21 mouse cellular contexts compared by ENCODE assay signal in the genomic region with DNA sequence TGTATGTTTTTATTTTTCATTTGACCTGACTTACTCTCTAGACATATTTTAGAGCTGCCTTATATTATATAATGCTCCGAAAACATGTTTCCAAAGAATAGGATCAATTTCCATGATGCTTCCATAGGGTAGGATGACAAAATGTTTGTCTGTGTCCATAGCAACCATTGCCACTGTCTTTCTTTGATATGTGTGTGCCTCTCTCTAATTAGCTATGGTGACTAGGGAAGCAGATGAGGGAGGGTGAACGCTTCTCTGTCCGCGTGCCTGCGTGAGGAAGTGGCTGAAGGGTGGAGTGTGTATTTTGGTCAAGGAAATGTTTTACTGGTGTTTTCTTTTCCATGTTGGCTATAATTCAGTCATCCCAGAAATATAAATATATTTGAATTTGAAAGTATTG.
DNase-seq lines count a peak whose midpoint lies in the region; ATAC-seq lines count a peak whose summit lies in the region.
"Had no signal": no experiment of that assay in that cellular context is flagged by ENCODE, and none has a peak within 500 bp of the region (broad histone marks: within the 10 kb centered on the region; RNA-seq: fewer than 3 reads in every experiment).

No protein-coding gene starts in this region.

- H3K9me3 ChIP-seq in forebrain, embryonic 12.5 days, result 0 out of 2 replicates have a peak, but pooled peaks cover 4% of the 10 kb centered on the region
- peaks cover 7% of the 10 kb centered on the region; the same call in 1 of the 2 replicates for H3K9me3 ChIP-seq in forebrain, embryonic 13.5 days (replicated peaks)
- H3K9me3 ChIP-seq in hindbrain, embryonic 11.5 days (ENCODE audit: control insufficient read depth, low read length), result no peaks in the 10 kb centered on the region
- no peaks in the 10 kb centered on the region for H3K9me3 ChIP-seq in hindbrain, embryonic 13.5 days
- no peaks in the 10 kb centered on the region; the same call in 1 of the 2 replicates for H3K9me3 ChIP-seq in midbrain, embryonic 14.5 days (ENCODE audit: control insufficient read depth, low read length)
- no peaks in the 10 kb centered on the region for H3K9me3 ChIP-seq in midbrain, embryonic 13.5 days
- H3K9me3 ChIP-seq: G1E had no signal

- H3K27ac ChIP-seq in forebrain, embryonic 12.5 days, result no peak overlapping the region
- no peak overlapping the region for H3K27ac ChIP-seq in forebrain, embryonic 13.5 days
- H3K27ac ChIP-seq in hindbrain, embryonic 11.5 days (ENCODE audit: low read depth, low read length), result no peak overlapping the region
- H3K27ac ChIP-seq in hindbrain, embryonic 13.5 days, result no peak overlapping the region
- H3K27ac ChIP-seq in midbrain, embryonic 14.5 days (replicated peaks; ENCODE audit: low read depth, low read length), result no peak overlapping the region
- H3K27ac ChIP-seq in midbrain, embryonic 13.5 days, result no peak overlapping the region
- H3K27ac ChIP-seq: heart, adult 2 months; heart, embryonic 13.5 days; hindbrain, embryonic 14.5 days had no signal

- H3K27me3 ChIP-seq in forebrain, embryonic 12.5 days, result no peaks in the 10 kb centered on the region
- H3K27me3 ChIP-seq in forebrain, embryonic 13.5 days, result no peaks in the 10 kb centered on the region
- H3K27me3 ChIP-seq in hindbrain, embryonic 11.5 days (ENCODE audit: control insufficient read depth, insufficient read depth, low read length), result no peaks in the 10 kb centered on the region
- no peaks in the 10 kb centered on the region for H3K27me3 ChIP-seq in hindbrain, embryonic 13.5 days
- no peaks in the 10 kb centered on the region for H3K27me3 ChIP-seq in midbrain, embryonic 14.5 days (ENCODE audit: control insufficient read depth, insufficient read depth, low read length)
- no peaks in the 10 kb centered on the region for H3K27me3 ChIP-seq in midbrain, embryonic 13.5 days
- H3K27me3 ChIP-seq: heart, embryonic 13.5 days had no signal

- no peaks in the 10 kb centered on the region for H3K36me3 ChIP-seq in forebrain, embryonic 12.5 days (replicated peaks)
- H3K36me3 ChIP-seq in forebrain, embryonic 13.5 days (ENCODE audit: poor library complexity, severe bottlenecking), result no peaks in the 10 kb centered on the region
- H3K36me3 ChIP-seq in hindbrain, embryonic 11.5 days (ENCODE audit: control insufficient read depth, insufficient read depth, low read length), result no peaks in the 10 kb centered on the region
- no peaks in the 10 kb centered on the region for H3K36me3 ChIP-seq in hindbrain, embryonic 13.5 days
- no peaks in the 10 kb centered on the region for H3K36me3 ChIP-seq in midbrain, embryonic 14.5 days (ENCODE audit: control insufficient read depth, insufficient read depth, low read length)
- H3K36me3 ChIP-seq in midbrain, embryonic 13.5 days, result no peaks in the 10 kb centered on the region
- H3K36me3 ChIP-seq: G1E; heart, embryonic 13.5 days had no signal

- H3K9ac ChIP-seq in forebrain, embryonic 12.5 days, result no peak overlapping the region
- H3K9ac ChIP-seq in forebrain, embryonic 13.5 days, result no peak overlapping the region
- no peak overlapping the region for H3K9ac ChIP-seq in hindbrain, embryonic 11.5 days (ENCODE audit: low read depth, low read length)
- H3K9ac ChIP-seq in hindbrain, embryonic 13.5 days, result no peak overlapping the region
- H3K9ac ChIP-seq in midbrain, embryonic 14.5 days (replicated peaks; ENCODE audit: low read length), result no peak overlapping the region
- no peak overlapping the region for H3K9ac ChIP-seq in midbrain, embryonic 13.5 days (replicated peaks)
- H3K9ac ChIP-seq: heart, embryonic 13.5 days; hindbrain, embryonic 14.5 days had no signal

- WGBS in forebrain, embryonic 12.5 days, result 63% methylated on average over 5 of the region's 5 CpGs
- 44% methylated on average over 5 of the region's 5 CpGs for WGBS in forebrain, embryonic 13.5 days
- WGBS in hindbrain, embryonic 11.5 days, result 62% methylated on average over 5 of the region's 5 CpGs
- WGBS in hindbrain, embryonic 13.5 days, result 37% methylated on average over 5 of the region's 5 CpGs
- WGBS in midbrain, embryonic 14.5 days, result 39% methylated on average over 5 of the region's 5 CpGs
- WGBS in midbrain, embryonic 13.5 days, result 49% methylated on average over 5 of the region's 5 CpGs

- no peak overlapping the region for H3K4me3 ChIP-seq in forebrain, embryonic 12.5 days (replicated peaks)
- H3K4me3 ChIP-seq in forebrain, embryonic 13.5 days, result no peak overlapping the region
- no peak overlapping the region for H3K4me3 ChIP-seq in hindbrain, embryonic 11.5 days (ENCODE audit: low read depth, low read length)
- H3K4me3 ChIP-seq in hindbrain, embryonic 13.5 days, result no peak overlapping the region
- H3K4me3 ChIP-seq in midbrain, embryonic 14.5 days (replicated peaks; ENCODE audit: low read depth, low read length), result no peak overlapping the region
- no peak overlapping the region for H3K4me3 ChIP-seq in midbrain, embryonic 13.5 days (replicated peaks)
- H3K4me3 ChIP-seq: heart, adult 2 months; heart, embryonic 13.5 days had no signal

- peak; percentile 16 for DNase-seq in hindbrain, embryonic 11.5 days (ENCODE audit: low spot score)
- peak; percentile 39 for DNase-seq in midbrain, embryonic 14.5 days
- DNase-seq in gastrocnemius, adult 8-10 months (ENCODE audit: low spot score in 2 of 2), result no peak
- DNase-seq: adrenal gland, adult 8-10 months; adrenal gland, postnatal 36 days; cerebellum, adult 11-12 months; cerebellum, adult 9-10 months; cerebellum, postnatal 25 days; gastrocnemius, postnatal 10 days; heart, adult 2 months; heart, postnatal 36 days; kidney, adult 2 months had no signal

- no peak overlapping the region for H3K4me2 ChIP-seq in forebrain, embryonic 12.5 days
- H3K4me2 ChIP-seq in forebrain, embryonic 13.5 days, result no peak overlapping the region
- no peak overlapping the region for H3K4me2 ChIP-seq in hindbrain, embryonic 11.5 days (replicated peaks; ENCODE audit: low read depth, low read length)
- H3K4me2 ChIP-seq in hindbrain, embryonic 13.5 days, result no peak overlapping the region
- H3K4me2 ChIP-seq in midbrain, embryonic 14.5 days (ENCODE audit: low read length), result no peak overlapping the region
- no peak overlapping the region for H3K4me2 ChIP-seq in midbrain, embryonic 13.5 days (replicated peaks)
- H3K4me2 ChIP-seq: heart, embryonic 13.5 days; hindbrain, embryonic 14.5 days had no signal

- H3K4me1 ChIP-seq in forebrain, embryonic 12.5 days, result no peaks in the 10 kb centered on the region; the same call in 1 of the 2 replicates
- H3K4me1 ChIP-seq in forebrain, embryonic 13.5 days, result no peaks in the 10 kb centered on the region
- H3K4me1 ChIP-seq in hindbrain, embryonic 11.5 days (replicated peaks; ENCODE audit: control insufficient read depth, insufficient read depth, low read length), result no peaks in the 10 kb centered on the region
- no peaks in the 10 kb centered on the region for H3K4me1 ChIP-seq in hindbrain, embryonic 13.5 days (replicated peaks)
- 0 out of 2 replicates have a peak, but pooled peaks cover 3% of the 10 kb centered on the region for H3K4me1 ChIP-seq in midbrain, embryonic 14.5 days (ENCODE audit: control insufficient read depth, insufficient read depth, low read length)
- 0 out of 2 replicates have a peak, but pooled peaks cover 5% of the 10 kb centered on the region for H3K4me1 ChIP-seq in midbrain, embryonic 13.5 days (replicated peaks)

- ATAC-seq in forebrain, embryonic 12.5 days (ENCODE audit: low FRiP score), result peak; percentile 46; the same call in 1 of the 2 replicates
- ATAC-seq in forebrain, embryonic 13.5 days, result no peak
- no peak for ATAC-seq in hindbrain, embryonic 11.5 days (ENCODE audit: low FRiP score)
- ATAC-seq in hindbrain, embryonic 13.5 days (ENCODE audit: low FRiP score), result no peak
- no peak for ATAC-seq in midbrain, embryonic 14.5 days (ENCODE audit: low FRiP score, low TSS enrichment)
- no peak for ATAC-seq in midbrain, embryonic 13.5 days
- peak; percentile 48; the same call in 1 of the 2 replicates for ATAC-seq in megakaryocyte, adult 5-6 weeks (ENCODE audit: poor library complexity, severe bottlenecking)
- ATAC-seq: intestine, embryonic 16.5 days had no signal

Comparison
In these comparisons a context has a peak if more than half of its experiments do, and no peak if none do; other contexts are left out.
1. ATAC-seq: peak in forebrain, embryonic 12.5 days (single experiment) and megakaryocyte, adult 5-6 weeks (single experiment); none in forebrain, embryonic 13.5 days (single experiment), hindbrain, embryonic 11.5 days (single experiment), hindbrain, embryonic 13.5 days (single experiment), midbrain, embryonic 14.5 days (single experiment) and midbrain, embryonic 13.5 days (single experiment).
2. DNase-seq: peak in hindbrain, embryonic 11.5 days (single experiment) and midbrain, embryonic 14.5 days (single experiment); none in gastrocnemius, adult 8-10 months (0 of 2).